Mouse (Mus musculus) myocyte (in vitro differentiated cells): ENCODE data around the gene Snta1. TPM values are rescaled to one million over a fixed set of nuclear protein-coding genes. Genes with fewer than 3 reads are reported as not detected.

ENCODE experiments used
- H3K27me3 ChIP-seq: one replicate; pipeline ENCODE4 v1.6.1; 2011; ENCODE audit not compliant: control insufficient read depth, insufficient read depth, insufficient read length
- H3K36me3 ChIP-seq: one replicate; pipeline ENCODE4 v1.6.1; 2011; ENCODE audit not compliant: control insufficient read depth, insufficient read depth
- H3K4me2 ChIP-seq: one replicate; pipeline ENCODE4 v1.6.1; 2011; ENCODE audit warnings: low read depth, control low read depth
- H3K4me3 ChIP-seq: one replicate; pipeline ENCODE4 v1.5.1; 2011; ENCODE audit warnings: mild to moderate bottlenecking, control low read depth, moderate library complexity
- H3K79me2 ChIP-seq: one replicate; pipeline ENCODE4 v1.6.1; 2011; ENCODE audit not compliant: control insufficient read depth, insufficient read depth
- H3ac ChIP-seq: one replicate; pipeline ENCODE4 v1.6.1; 2011; ENCODE audit not compliant: control insufficient read depth, insufficient read length
- CEBPB ChIP-seq: IDR thresholded peaks from 2 replicates; pipeline ENCODE4 v1.6.1; 2011; ENCODE audit warnings: mild to moderate bottlenecking, moderate library complexity; ENCODE audit not compliant: poor library complexity, insufficient read depth, severe bottlenecking
- E2F4 ChIP-seq: IDR thresholded peaks from one replicate; pipeline ENCODE4 v1.6.1; 2011; ENCODE audit warnings: mild to moderate bottlenecking, control low read depth, moderate library complexity; ENCODE audit not compliant: insufficient read depth
- MAX ChIP-seq: IDR thresholded peaks from one replicate; pipeline ENCODE4 v1.6.1; 2011; ENCODE audit warnings: low read depth, mild to moderate bottlenecking, control low read depth
- MYOD1 ChIP-seq, 3 experiments: IDR thresholded peaks; one replicate each; pipeline ENCODE4 v1.6.1; 2011; ENCODE audit warnings: control low read depth in 2 of 3, low read depth in 2 of 3, mild to moderate bottlenecking in 2 of 3, moderate library complexity in 1 of 3; ENCODE audit not compliant: insufficient read length in 2 of 3, control insufficient read depth in 1 of 3
- MYOG ChIP-seq, 3 experiments: IDR thresholded peaks; one replicate each; pipeline ENCODE4 v1.6.1; 2011; ENCODE audit warnings: control low read depth in 2 of 3, low read depth in 2 of 3, mild to moderate bottlenecking in 2 of 3; ENCODE audit not compliant: insufficient read length in 2 of 3, control insufficient read depth in 1 of 3, insufficient read depth in 1 of 3
- POLR2A ChIP-seq: IDR thresholded peaks from one replicate; pipeline ENCODE4 v1.6.1; 2011; ENCODE audit warnings: low read depth, mild to moderate bottlenecking, control low read depth, moderate library complexity; ENCODE audit not compliant: insufficient read length
- POLR2AphosphoS2 ChIP-seq: IDR thresholded peaks from one replicate; pipeline ENCODE4 v1.6.1; 2011; ENCODE audit warnings: low read depth, control low read depth; ENCODE audit not compliant: insufficient read length
- REST ChIP-seq: IDR thresholded peaks from one replicate; pipeline ENCODE4 v1.6.1; 2011; ENCODE audit warnings: mild to moderate bottlenecking, control low read depth, moderate library complexity; ENCODE audit not compliant: insufficient read depth, insufficient read length
- SRF ChIP-seq: IDR thresholded peaks from one replicate; pipeline ENCODE4 v1.6.1; 2011; ENCODE audit warnings: low read depth; ENCODE audit not compliant: control insufficient read depth, insufficient read length
- TCF12 ChIP-seq: IDR thresholded peaks from one replicate; pipeline ENCODE4 v1.6.1; 2011; ENCODE audit warnings: mild to moderate bottlenecking, control low read depth; ENCODE audit not compliant: poor library complexity, insufficient read depth, severe bottlenecking
- TCF3 ChIP-seq: IDR thresholded peaks from one replicate; pipeline ENCODE4 v1.6.1; 2011; ENCODE audit warnings: low read depth, control low read depth; ENCODE audit not compliant: insufficient read length
- USF1 ChIP-seq: IDR thresholded peaks from one replicate; pipeline ENCODE4 v1.6.1; 2011; ENCODE audit warnings: low read depth, mild to moderate bottlenecking, control low read depth, moderate library complexity
- polyA plus RNA-seq: library from polyadenylated mRNA; unstranded; fragments of >200 nt; fragmentation: generic; extraction: Trizol; gene quantifications from one replicate; pipeline ENCODE4 v1.2.1, GENCODE M21; 2012; ENCODE audit warnings: missing spikeins

Snta1 gene
- polyA plus RNA-seq, 1 experiment: 61.7 TPM

- H3K36me3 ChIP-seq: peaks cover 3% of the 10 kb centered on the region
- H3K4me3 ChIP-seq: no peak overlapping the region
- H3K79me2 ChIP-seq: no peaks in the 10 kb centered on the region
- H3K27me3 ChIP-seq: no peaks in the 10 kb centered on the region
- no peak overlapping the region for H3ac ChIP-seq
- no peak overlapping the region for H3K4me2 ChIP-seq
- TF ChIP-seq TCF3 (no peak), MYOG (IDR thresholded peaks at IDR 0.05; ENCODE audit: control insufficient read depth in 1 of 3, insufficient read depth in 1 of 3, insufficient read length in 2 of 3, low read depth in 2 of 3) (no peak), USF1 (no peak), E2F4 (no peak), CEBPB (no peak), REST (no peak), MYOD1 (IDR thresholded peaks at IDR 0.05; ENCODE audit: control insufficient read depth in 1 of 3, insufficient read length in 2 of 3, low read depth in 2 of 3) (no peak), POLR2A (no peak), TCF12 (no peak), MAX (no peak), POLR2AphosphoS2 (no peak), SRF (no peak)
These were observed 13.3 kb downstream of the Snta1 start for GRCm38 (mm10) chr2:154394602-154395001.

DNA sequence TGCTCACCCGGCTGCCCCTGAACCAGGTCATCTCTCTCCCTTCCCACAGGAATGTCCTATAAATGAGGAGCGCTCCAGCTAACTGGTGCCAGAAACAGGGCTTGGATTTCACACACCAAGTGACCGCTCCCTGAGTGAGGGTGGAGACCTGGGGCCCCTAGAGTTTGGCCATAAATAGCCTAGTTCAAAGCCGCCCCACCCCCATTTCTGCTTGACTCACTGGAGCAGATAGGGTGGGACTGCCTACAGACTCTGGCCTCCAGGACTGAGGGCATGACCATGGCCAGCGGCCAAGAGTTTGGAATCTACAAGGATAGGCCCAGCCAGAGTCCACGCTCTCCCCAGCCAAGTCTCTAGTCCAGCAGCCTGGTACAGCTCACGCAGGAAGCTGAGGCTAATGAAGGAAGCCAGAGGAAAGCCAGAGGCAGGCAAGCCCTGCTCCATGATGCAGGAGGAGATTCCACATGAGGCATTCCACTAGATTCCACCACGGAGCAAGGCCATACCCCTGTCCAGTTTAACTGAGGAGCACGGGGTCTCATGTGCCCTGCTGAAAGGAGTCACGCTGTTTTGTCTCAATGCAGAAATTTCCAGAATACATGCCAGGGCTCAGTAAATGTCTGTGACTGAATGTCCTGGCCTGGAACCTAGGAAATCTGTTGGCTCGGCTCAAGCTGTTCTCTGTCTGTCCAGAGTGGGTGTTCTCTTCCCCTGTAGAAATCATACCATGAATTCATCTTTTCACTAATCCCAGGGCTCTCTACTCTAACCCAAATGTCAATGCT is 17.5 kb downstream of the Snta1 start:
- TF ChIP-seq USF1 (no peak), MAX (peak; percentile 3), POLR2A (peak; percentile 12), POLR2AphosphoS2 (peak; percentile 38), REST (no peak), SRF (peak; percentile 86)
- Histone ChIP-seq H3ac (no peak overlapping the region), H3K36me3 (peaks cover 5% of the 10 kb centered on the region), H3K27me3 (no peaks in the 10 kb centered on the region), H3K4me2 (peak overlapping the region; percentile 65), H3K79me2 (no peaks in the 10 kb centered on the region), H3K4me3 (no peak overlapping the region)

GRCm38 (mm10) chr2:154379103-154379502 is 28.8 kb downstream of the Snta1 start:
- H3K4me3 ChIP-seq: no peak overlapping the region
- H3K27me3 ChIP-seq: no peaks in the 10 kb centered on the region
- H3K4me2 ChIP-seq: no peak overlapping the region
- H3ac ChIP-seq: no peak overlapping the region
- H3K36me3 ChIP-seq: peaks cover 15% of the 10 kb centered on the region
- no peaks in the 10 kb centered on the region for H3K79me2 ChIP-seq
- TF ChIP-seq MYOG (IDR thresholded peaks at IDR 0.05; ENCODE audit: control insufficient read depth in 1 of 3, insufficient read depth in 1 of 3, insufficient read length in 2 of 3, low read depth in 2 of 3): no peak
- no peak for TF ChIP-seq SRF
- TF ChIP-seq REST: no peak
- no peak for TF ChIP-seq MYOD1 (IDR thresholded peaks at IDR 0.05; ENCODE audit: control insufficient read depth in 1 of 3, insufficient read length in 2 of 3, low read depth in 2 of 3)
- TF ChIP-seq TCF3: no peak
- no peak for TF ChIP-seq CEBPB
- no peak for TF ChIP-seq TCF12
- TF ChIP-seq E2F4: no peak
- no peak for TF ChIP-seq POLR2AphosphoS2
- TF ChIP-seq POLR2A: no peak
- no peak for TF ChIP-seq MAX
- no peak for TF ChIP-seq USF1

DNA sequence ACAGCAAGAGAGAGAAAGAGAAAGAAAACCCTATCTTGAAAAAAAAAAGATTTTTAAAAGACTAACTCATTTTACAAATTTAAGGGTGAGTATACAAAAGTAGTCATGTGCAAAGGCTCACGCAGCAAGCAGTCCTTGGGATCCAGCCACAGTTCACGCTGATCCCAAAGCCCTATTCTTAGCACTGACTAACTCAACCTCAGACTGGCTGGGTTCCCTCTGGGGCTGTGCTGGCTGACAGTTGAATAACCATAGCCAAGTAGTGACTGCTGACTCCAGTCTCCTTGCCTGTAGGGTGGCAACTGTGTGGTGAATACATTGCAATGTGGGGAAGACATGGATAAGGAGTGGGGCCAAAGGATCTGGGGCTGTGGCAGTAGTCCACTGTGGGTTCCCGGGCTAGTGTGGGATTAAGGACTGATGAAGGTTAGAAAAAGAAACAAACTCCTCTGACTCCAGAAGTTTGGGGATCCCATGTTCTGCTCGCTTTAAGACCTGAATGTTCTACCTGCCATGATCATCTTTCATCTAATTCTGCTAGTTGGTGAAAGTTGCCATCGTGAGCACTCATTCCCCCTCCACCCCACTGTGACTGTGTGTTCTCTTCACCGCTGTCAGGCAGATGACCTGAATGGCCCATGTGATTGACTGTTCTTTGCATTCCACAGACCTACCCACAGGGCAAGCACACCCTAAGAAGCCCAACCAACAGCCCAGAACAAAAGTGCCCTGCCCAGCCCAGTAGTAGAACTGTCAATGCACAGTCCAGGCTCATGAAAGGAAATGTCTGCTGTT is 32.9 kb downstream of the Snta1 start:
- peak overlapping the region; percentile 41 for H3K4me2 ChIP-seq
- peaks cover 9% of the 10 kb centered on the region for H3K36me3 ChIP-seq
- no peaks in the 10 kb centered on the region for H3K27me3 ChIP-seq
- TF ChIP-seq TCF12: no peak
- TF ChIP-seq MYOD1 (IDR thresholded peaks at IDR 0.05; ENCODE audit: control insufficient read depth in 1 of 3, insufficient read length in 2 of 3, low read depth in 2 of 3): peak in 1 of 3 experiments; percentile 28
- no peaks in the 10 kb centered on the region for H3K79me2 ChIP-seq
- no peak overlapping the region for H3ac ChIP-seq
- no peak overlapping the region for H3K4me3 ChIP-seq

DNA sequence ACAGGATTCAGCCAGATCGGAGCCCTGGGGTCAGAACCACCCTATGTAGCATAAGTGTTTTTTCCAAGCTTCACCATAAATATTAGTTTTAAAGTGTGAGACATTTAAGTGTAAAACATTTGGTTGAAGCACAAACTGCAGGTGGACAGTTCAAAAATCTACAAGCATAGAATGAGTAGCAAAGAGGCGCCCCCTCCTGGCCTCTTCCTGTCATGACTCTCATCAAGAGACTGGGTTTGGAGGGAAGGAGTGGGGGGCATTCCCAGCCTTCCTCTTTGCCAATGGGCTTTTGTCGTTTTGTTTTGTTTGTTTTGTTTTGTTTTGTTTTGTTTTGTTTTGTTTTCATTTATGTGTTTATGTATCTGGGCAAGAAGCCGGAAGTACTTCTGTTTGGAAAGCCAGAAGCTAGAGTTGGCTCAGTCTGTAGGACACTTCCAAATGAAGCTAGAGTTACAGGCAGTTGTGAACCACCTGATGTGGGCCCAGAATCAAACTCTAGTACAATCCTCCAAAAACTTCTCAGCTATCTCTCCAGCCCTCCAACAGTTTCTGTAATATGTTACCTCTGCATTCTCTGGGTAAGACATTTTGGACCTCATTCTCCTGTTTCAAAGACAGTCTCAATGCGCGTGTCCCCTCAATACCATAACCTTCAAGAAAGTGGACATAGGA is 33.8 kb downstream of the Snta1 start:
- TF ChIP-seq MYOG (IDR thresholded peaks at IDR 0.05; ENCODE audit: control insufficient read depth in 1 of 3, insufficient read depth in 1 of 3, insufficient read length in 2 of 3, low read depth in 2 of 3) (no peak), USF1 (no peak), REST (no peak), TCF3 (no peak), MYOD1 (IDR thresholded peaks at IDR 0.05; ENCODE audit: control insufficient read depth in 1 of 3, insufficient read length in 2 of 3, low read depth in 2 of 3) (no peak), POLR2AphosphoS2 (no peak)
- no peak overlapping the region for H3K4me3 ChIP-seq
- no peaks in the 10 kb centered on the region for H3K27me3 ChIP-seq
- peaks cover 9% of the 10 kb centered on the region for H3K36me3 ChIP-seq
- H3K4me2 ChIP-seq: peak overlapping the region; percentile 41
- no peaks in the 10 kb centered on the region for H3K79me2 ChIP-seq
- H3ac ChIP-seq: no peak overlapping the region
